Mouse (Mus musculus) cerebellum, postnatal 25 days (tissue): Measurements from ENCODE around the gene Gm48552.

Experiments used
- DNase-seq, 2 experiments: peaks; one replicate each; pipeline ENCODE4 v3.0.0; 2021; ENCODE audit warnings: mixed read lengths in 2 of 2

Gene Gm48552

GRCm38 (mm10) chr10:81388505-81389055, at the start of gene Gm48552:
Gene Gm48552 (plus strand): TSS chr10:81389005.
- no peak for DNase-seq

GRCm38 (mm10) chr10:81340551-81341332, 48.1 kb upstream of the Gm48552 start:
- no peak for DNase-seq

GRCm38 (mm10) chr10:81341333-81341949, 47.4 kb upstream of the Gm48552 start:
- DNase-seq, result peak; percentile 70 to 86

- DNase-seq, result no peak
These were observed 45.9 kb upstream of the Gm48552 start, which contains the start of gene Gipc3 for GRCm38 (mm10) chr10:81342686-81343505. Gene Gipc3 (minus strand): TSS chr10:81343266.

GRCm38 (mm10) chr10:81344421-81345161, 44.2 kb upstream of the Gm48552 start:
- no peak for DNase-seq

GRCm38 (mm10) chr10:81345162-81345534, 43.7 kb upstream of the Gm48552 start:
- DNase-seq, result no peak

DNA sequence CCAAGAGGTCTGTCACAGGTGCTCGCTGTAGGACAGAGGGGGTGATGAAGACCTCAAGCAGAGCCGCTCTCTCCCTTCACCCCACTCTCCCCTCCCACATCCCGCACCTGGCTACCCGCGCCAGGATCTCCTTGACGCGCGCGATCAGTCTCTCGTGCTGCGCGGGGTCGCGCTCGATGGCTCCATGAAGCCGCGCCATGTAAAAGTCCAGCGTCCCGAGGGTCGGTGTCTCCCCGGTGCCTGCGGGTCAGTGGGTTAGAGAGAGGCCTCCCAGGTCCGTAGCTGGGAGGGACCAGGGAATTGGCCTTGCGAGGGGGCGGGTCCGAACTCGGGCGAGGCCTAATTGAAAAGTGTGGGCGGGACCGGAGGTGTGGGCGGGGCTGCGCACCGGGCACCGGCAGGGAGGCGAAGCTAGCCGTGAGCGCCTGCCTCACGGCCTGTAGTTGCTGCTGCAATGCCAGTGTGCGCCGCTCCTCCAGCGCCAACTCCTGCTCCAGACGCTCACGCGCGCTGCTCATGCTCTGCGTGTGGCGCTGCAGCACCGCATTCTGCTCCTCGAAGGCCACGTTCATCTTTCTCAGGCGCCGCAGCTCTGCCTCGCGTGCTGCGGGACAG, 42.2 kb upstream of the Gm48552 start:
- peak in 1 of 2 experiments; percentile 64 for DNase-seq

- no peak for DNase-seq
These were observed 39.7 kb upstream of the Gm48552 start for GRCm38 (mm10) chr10:81349146-81349545.

DNA sequence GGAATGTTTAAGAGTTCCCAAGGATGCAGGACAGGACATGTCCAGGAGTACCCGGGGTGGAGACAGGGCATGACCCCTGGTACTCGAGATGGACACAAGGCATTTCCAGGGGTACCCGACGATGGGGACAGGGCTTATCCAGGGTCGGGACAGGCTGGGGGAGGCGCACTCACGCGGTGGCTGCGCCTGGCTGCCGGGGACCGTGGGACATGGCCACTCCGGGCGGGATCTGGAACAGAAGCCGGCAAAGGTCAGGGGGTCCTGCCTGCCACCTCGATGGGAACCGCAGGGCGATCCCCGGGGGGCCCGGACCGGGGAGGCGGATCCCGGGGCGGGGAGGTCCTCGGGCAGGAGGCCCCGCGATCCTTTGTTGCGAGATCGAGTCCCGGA, 38.8 kb upstream of the Gm48552 start:
- DNase-seq, result no peak

DNA sequence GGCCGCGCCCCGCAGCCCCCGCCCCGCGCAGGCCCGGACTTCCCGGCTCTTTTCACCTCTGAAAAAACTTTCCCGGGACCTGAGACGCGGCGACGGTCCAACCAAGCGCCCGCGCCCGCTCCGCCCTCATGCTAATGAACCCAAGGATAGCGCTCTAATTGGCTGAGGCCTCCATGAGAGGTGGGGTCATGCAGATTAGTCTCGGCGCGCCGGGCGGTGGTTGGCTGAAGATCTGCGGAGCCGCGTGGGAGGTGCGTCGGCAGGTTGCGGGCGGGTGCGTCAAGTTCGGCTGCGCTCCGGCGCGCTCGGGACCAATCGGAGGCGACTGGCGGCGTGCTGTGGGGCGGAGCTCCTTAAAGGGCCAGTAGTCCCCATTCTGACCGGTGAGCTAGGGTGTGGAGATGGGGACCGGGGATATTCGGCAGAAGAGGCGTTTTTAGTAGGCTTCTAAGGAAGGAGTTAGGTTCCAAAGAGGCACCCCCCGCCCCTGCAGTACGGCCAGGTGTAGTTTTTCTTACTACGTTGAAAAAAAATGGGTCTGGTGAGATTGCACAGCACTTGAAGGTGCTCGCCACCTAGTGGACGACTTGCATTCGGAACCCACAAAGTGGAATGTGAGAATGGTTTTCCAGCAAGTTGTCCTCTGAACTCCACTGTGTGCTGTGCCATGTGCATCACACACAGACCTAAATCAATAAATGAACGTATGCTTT, 38.3 kb upstream of the Gm48552 start, which contains the start of gene Hmg20b:
Hmg20b (minus strand) TSS at position 130 of the 713 bp plus-strand sequence.
- DNase-seq, result peak; percentile 100

- DNase-seq, result no peak
These were observed 37.0 kb upstream of the Gm48552 start for GRCm38 (mm10) chr10:81351678-81352291.

GRCm38 (mm10) chr10:81354738-81355477, 33.9 kb upstream of the Gm48552 start:
- no peak for DNase-seq

DNA sequence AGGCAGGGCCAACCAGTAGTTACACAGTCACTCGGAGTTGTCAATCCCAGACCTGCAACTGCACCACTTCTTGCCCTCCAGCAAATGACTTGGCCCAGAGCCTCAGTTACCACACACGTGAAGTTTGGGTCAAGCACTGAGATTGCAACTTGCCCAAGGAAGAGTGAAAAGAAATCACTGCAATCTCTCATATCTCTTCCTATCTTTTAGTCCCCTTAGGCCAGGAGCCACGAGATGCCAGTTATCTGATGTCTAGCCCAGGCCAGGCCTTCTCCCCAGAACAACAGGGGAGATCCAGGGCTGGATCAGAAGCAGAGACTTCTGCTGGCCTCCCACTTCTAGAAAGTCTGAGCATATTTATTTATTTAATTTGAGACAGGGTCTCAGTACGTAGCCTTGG, 33.3 kb upstream of the Gm48552 start:
- DNase-seq, result no peak

- no peak for DNase-seq
These were observed 32.3 kb upstream of the Gm48552 start for GRCm38 (mm10) chr10:81356352-81356990.

- peak; percentile 93 to 97 for DNase-seq
These were observed 31.6 kb upstream of the Gm48552 start, which contains the start of gene Mfsd12 for GRCm38 (mm10) chr10:81356991-81357844. Gene Mfsd12 (plus strand): TSS chr10:81357491.

- DNase-seq, result no peak
These were observed 30.6 kb upstream of the Gm48552 start for GRCm38 (mm10) chr10:81358209-81358608.

DNA sequence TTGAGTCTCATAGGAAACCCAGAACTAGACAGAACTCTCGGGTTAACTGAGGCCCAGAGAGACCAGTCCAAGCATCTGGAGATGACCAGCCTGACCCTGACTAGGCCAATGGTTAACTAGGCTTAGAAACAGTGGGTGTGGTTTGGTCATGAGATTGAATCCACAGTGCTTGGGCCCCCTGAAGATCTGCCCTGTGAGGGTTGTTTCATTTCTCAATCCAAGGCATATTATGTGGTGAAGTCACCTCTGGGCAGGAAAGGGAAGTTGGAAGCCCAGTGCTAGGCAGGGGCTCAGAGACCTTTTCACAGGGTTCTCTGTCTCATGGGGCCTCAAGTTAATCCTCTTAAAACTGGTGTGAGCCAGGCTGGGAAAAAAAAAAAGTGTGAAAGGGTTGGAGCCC, 30.0 kb upstream of the Gm48552 start:
- no peak for DNase-seq

DNA sequence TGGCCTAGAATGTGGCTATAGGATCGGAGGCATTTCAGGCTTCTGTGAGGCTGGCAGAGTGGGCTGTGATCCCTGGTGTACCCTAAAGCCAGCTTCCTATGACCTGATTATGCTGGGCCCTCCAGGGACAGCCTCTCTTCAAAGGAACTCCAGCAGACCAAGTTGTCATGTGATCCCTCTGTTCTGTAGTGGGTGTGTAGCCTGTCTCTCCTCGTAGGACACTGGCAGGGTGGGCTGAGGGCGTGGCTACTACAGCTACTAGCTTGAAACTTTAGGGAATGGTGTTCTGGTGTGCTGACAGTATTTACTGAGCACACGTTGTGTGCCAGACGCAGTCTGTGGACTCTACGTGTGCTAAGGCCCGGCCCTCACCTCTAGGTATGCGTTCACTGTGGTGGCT, 28.1 kb upstream of the Gm48552 start:
- no peak for DNase-seq
